Mouse (Mus musculus) spleen, adult 2 months (tissue): ENCODE results near the gene Rpap1.

Experiments used
- CTCF ChIP-seq: fragments of 200-500 bp; IDR thresholded peaks from 2 replicates; pipeline ENCODE4 v1.5.1; 2011; ENCODE audit warnings: mild to moderate bottlenecking, inconsistent platforms; ENCODE audit not compliant: insufficient read depth, insufficient read length, insufficient replicate concordance; ENCODE audit errors: extremely low read depth
- POLR2A ChIP-seq: fragments of 200-500 bp; IDR thresholded peaks from 2 replicates; pipeline ENCODE4 v1.6.1; 2011; ENCODE audit warnings: low read depth, low read length, inconsistent platforms

GRCm38 (mm10) chr2:119805536-119805935 is 18.2 kb upstream of the Rpap1 start:
- TF ChIP-seq CTCF, result no peak
- TF ChIP-seq POLR2A, result no peak
